Mouse (Mus musculus) thymus, adult 2 months (tissue): ENCODE measurements around the gene Mnat1.

Experiments
- CTCF ChIP-seq: fragments of 200-500 bp; IDR thresholded peaks from 2 replicates; pipeline ENCODE4 v1.5.1; 2012; ENCODE audit warnings: mild to moderate bottlenecking, control low read depth, low read length, moderate library complexity, borderline replicate concordance; ENCODE audit not compliant: control insufficient read depth, poor library complexity, insufficient read depth; ENCODE audit errors: extremely low read depth
- POLR2A ChIP-seq: fragments of 200-500 bp; IDR thresholded peaks from 2 replicates; pipeline ENCODE4 v1.6.1; 2012; ENCODE audit warnings: mild to moderate bottlenecking, low read length, control low read depth, moderate library complexity; ENCODE audit not compliant: control insufficient read depth, poor library complexity, insufficient read depth; ENCODE audit errors: extremely low read depth

DNA sequence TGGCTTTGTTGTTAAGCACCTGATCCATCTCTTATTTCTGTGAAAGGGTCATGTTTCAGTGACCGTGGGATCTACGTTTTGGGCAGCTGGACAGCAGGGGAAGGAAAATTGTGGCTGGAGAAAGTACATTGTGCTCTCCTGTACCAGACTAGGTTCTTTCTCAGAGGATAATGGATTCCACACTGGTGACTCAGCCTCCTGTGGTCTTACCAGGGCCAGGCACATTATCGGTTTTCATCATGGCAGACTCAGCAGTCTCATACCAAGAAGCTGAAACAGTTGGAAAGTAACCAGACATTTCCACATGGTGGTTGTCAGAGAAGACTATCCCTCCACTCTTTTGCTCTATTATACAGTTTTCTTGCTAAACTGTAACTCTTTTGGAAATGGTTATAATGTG lies 23.7 kb downstream of the Mnat1 start:
- TF ChIP-seq CTCF (no peak), POLR2A (no peak)
